Mouse (Mus musculus): ENCODE measurements around the gene Ccdc124.
"Not testable (repeated sequence)": the region's sequence is repeated elsewhere in the genome, so short reads cannot be mapped to it uniquely, and the experiment has no call there.

The Ccdc124 gene

GRCm38 (mm10) chr8:70843941-70844340, 29.8 kb downstream of the Ccdc124 start:
- no peak for DNase-seq

GRCm38 (mm10) chr8:70843214-70843773, 30.4 kb downstream of the Ccdc124 start:
- DNase-seq = peak; percentile 87

GRCm38 (mm10) chr8:70842484-70842883, 31.3 kb downstream of the Ccdc124 start:
- no peak for DNase-seq

GRCm38 (mm10) chr8:70841147-70842072, 32.3 kb downstream of the Ccdc124 start:
- peak; percentile 94 for DNase-seq

GRCm38 (mm10) chr8:70840590-70840989, 33.1 kb downstream of the Ccdc124 start:
- DNase-seq = peak; percentile 54

GRCm38 (mm10) chr8:70839408-70840351, 34.1 kb downstream of the Ccdc124 start, which contains the start of gene Arrdc2:
Gene Arrdc2, minus strand, starts transcription at chr8:70839720.
- DNase-seq = peak; percentile 100

GRCm38 (mm10) chr8:70838654-70839407, 34.9 kb downstream of the Ccdc124 start:
- peak; percentile 47 for DNase-seq

- DNase-seq = no peak
Measured at GRCm38 (mm10) chr8:70836666-70837065, 37.1 kb downstream of the Ccdc124 start.

GRCm38 (mm10) chr8:70834071-70834470, 39.7 kb downstream of the Ccdc124 start:
- no peak for DNase-seq

GRCm38 (mm10) chr8:70833520-70833919, 40.2 kb downstream of the Ccdc124 start:
- no peak for DNase-seq

GRCm38 (mm10) chr8:70833018-70833482, 40.7 kb downstream of the Ccdc124 start:
- DNase-seq = no peak

- no peak for DNase-seq
Measured at GRCm38 (mm10) chr8:70832371-70832770, 41.4 kb downstream of the Ccdc124 start.

- no peak for DNase-seq
Measured at GRCm38 (mm10) chr8:70831517-70831916, 42.2 kb downstream of the Ccdc124 start.

GRCm38 (mm10) chr8:70827796-70828195, 45.9 kb downstream of the Ccdc124 start:
- DNase-seq = no peak

- DNase-seq = no peak
Measured at GRCm38 (mm10) chr8:70827010-70827409, 46.7 kb downstream of the Ccdc124 start.

- no peak for DNase-seq
Measured at GRCm38 (mm10) chr8:70825816-70826215, 47.9 kb downstream of the Ccdc124 start.

- DNase-seq = no peak
Measured at GRCm38 (mm10) chr8:70823802-70824201, 49.9 kb downstream of the Ccdc124 start.

GRCm38 (mm10) chr8:70822594-70822993, 51.1 kb downstream of the Ccdc124 start:
- DNase-seq = not testable (repeated sequence)

- no peak for DNase-seq
Measured at GRCm38 (mm10) chr8:70821992-70822391, 51.7 kb downstream of the Ccdc124 start.

- peak; percentile 80 for DNase-seq
Measured at GRCm38 (mm10) chr8:70821399-70821962, 52.3 kb downstream of the Ccdc124 start.

GRCm38 (mm10) chr8:70820101-70820935, 53.4 kb downstream of the Ccdc124 start:
- DNase-seq = peak; percentile 70
